Mouse (Mus musculus) megakaryocyte, embryonic 14.5 days (primary cell): ENCODE data around the gene Ttc24.

Experiments used
- FLI1 ChIP-seq: IDR thresholded peaks from 2 replicates; pipeline ENCODE4 v1.6.1; 2012; ENCODE audit warnings: low read length, inconsistent platforms, mixed read lengths
- GATA1 ChIP-seq: IDR thresholded peaks from 3 replicates; pipeline ENCODE4 v1.6.1; 2012; ENCODE audit warnings: mixed read lengths, low read length, inconsistent platforms, borderline replicate concordance

- no peak for TF ChIP-seq GATA1
- no peak for TF ChIP-seq FLI1
Observed at GRCm38 (mm10) chr3:88125195-88125594, 47.1 kb upstream of the Ttc24 start.
